Mouse (Mus musculus) limb, embryonic 11.5 days (tissue): Measurements from ENCODE around the gene Krtcap2. TPM values are rescaled to one million over a fixed set of nuclear protein-coding genes. Genes with fewer than 3 reads are reported as not detected.

Experiments used
- ATAC-seq: fragments of 200-750 bp; cut with Nextera tagmentation; 2 replicates; pipeline ENCODE4 v1.8.0; 2017; ENCODE audit warnings: low read depth; ENCODE audit not compliant: insufficient number of reproducible peaks, low FRiP score, low TSS enrichment
- DNase-seq: peaks from one replicate; pipeline ENCODE4 v3.0.0-alpha.2; 2015; ENCODE audit warnings: low spot score
- H3K27ac ChIP-seq: fragments of 300-500 bp; sonication (generic); replicated peaks from 2 replicates; pipeline ENCODE4 v1.5.1; 2014; ENCODE audit warnings: low read depth, mild to moderate bottlenecking, low read length
- H3K27me3 ChIP-seq: fragments of 300-500 bp; sonication (generic); 2 replicates; pipeline ENCODE4 v1.6.1; 2014; ENCODE audit warnings: mild to moderate bottlenecking, low read length, mixed read lengths; ENCODE audit not compliant: control insufficient read depth, insufficient read depth
- H3K36me3 ChIP-seq: fragments of 300-500 bp; sonication (generic); 2 replicates; pipeline ENCODE4 v1.6.1; 2014; ENCODE audit warnings: mild to moderate bottlenecking, low read length, moderate library complexity, mixed read lengths; ENCODE audit not compliant: control insufficient read depth, insufficient read depth
- H3K4me1 ChIP-seq: fragments of 300-500 bp; sonication (generic); 2 replicates; pipeline ENCODE4 v1.6.1; 2014; ENCODE audit warnings: low read length, mixed read lengths; ENCODE audit not compliant: control insufficient read depth, insufficient read depth
- H3K4me2 ChIP-seq: fragments of 300-500 bp; sonication (generic); 2 replicates; pipeline ENCODE4 v1.6.1; 2014; ENCODE audit warnings: low read depth, mild to moderate bottlenecking, moderate library complexity; ENCODE audit not compliant: severe bottlenecking
- H3K4me3 ChIP-seq: fragments of 300-500 bp; sonication (generic); 2 replicates; pipeline ENCODE4 v1.5.1; 2014; ENCODE audit warnings: low read depth, low read length
- H3K9ac ChIP-seq: fragments of 300-500 bp; sonication (generic); 2 replicates; pipeline ENCODE4 v1.6.1; 2014; ENCODE audit warnings: mild to moderate bottlenecking, low read length
- H3K9me3 ChIP-seq: fragments of 300-500 bp; sonication (generic); 2 replicates; pipeline ENCODE4 v1.6.1; 2016; ENCODE audit warnings: low read length; ENCODE audit not compliant: control insufficient read depth
- WGBS: fragments of 180-500 bp; shearing (Covaris S2); extraction: QIAGEN DNeasy Blood & Tissue Kit; methylation state at CpG from one replicate; pipeline ENCODE4 v1.1.7; 2014; 5-methylcytosine and 5-hydroxymethylcytosine counted together
- polyA plus RNA-seq: library from polyadenylated mRNA; unstranded; fragments of >200 nt; fragmentation: Nextera tagmentation; extraction: Ambion mirVana; gene quantifications from 2 replicates; pipeline ENCODE4 v1.2.1, GENCODE M21; 2014

The Krtcap2 gene
- polyA plus RNA-seq, 1 experiment from 2014 or later = 295 TPM

DNA sequence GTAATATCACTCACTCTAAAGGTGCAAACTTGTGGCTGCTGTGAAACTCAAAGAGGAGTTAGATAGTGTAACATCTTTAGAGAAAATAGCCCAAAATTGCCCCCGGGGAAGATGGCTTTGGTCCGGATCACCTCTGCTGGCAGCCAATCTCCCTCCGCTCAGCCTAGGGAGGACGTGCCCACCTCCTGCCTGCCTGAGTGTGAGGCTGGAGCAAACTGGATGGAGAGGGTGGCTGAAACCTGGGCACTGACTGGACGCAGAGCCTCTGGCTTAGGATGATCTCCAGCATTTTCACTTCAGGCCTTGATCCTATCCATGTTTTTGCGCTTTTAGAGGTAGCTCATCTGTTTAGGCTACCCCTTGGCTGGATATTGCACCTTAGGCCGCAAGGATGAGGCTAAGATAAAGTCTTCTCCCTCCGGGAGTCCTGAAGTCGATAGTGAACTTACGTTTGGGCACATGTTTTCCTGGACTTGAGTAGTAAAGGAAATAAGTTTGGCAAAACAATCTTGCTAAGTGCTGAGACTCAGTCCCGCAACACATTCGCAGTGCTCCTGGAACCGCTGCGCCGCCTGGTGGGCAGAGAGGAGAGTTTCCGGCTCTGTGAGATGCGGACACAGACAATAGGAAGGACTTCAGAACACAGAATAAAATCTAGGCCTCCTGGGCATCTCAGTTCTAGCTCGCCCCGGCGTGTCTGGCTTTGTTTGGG is 36.0 kb downstream of the Krtcap2 start:
- ATAC-seq (no peak), DNase-seq (peak; percentile 90)
- 11% methylated on average over 20 of the region's 20 CpGs for WGBS
- Histone ChIP-seq H3K4me1 (peaks cover 40% of the 10 kb centered on the region), H3K27ac (peak overlapping the region; percentile 62; the same call in 1 of the 2 replicates), H3K27me3 (0 out of 2 replicates have a peak, but pooled peaks cover 6% of the 10 kb centered on the region), H3K4me3 (peak overlapping the region; percentile 57), H3K36me3 (no peaks in the 10 kb centered on the region), H3K9me3 (no peaks in the 10 kb centered on the region), H3K9ac (peak overlapping the region; percentile 56), H3K4me2 (peak overlapping the region; percentile 95)

DNA sequence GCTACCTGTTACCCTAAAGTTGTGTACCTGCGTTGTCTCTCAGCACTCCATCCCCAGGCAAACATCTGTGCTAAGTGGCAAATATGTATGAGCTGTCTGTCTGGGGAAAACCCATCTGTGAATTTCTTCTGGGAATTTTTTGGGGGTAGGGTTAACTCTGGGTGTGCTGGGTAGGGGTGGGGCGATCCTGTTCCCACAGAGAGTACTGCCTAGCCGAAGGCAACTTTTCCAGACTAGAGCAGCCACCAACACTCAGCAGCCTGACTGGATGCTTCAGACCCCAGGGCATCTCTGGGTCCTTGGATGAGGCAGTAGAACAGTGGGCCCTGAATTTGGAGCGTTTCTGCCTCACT is 36.5 kb downstream of the Krtcap2 start:
- ATAC-seq (no peak), DNase-seq (no peak)
- 0 out of 2 replicates have a peak, but pooled peaks cover 6% of the 10 kb centered on the region for H3K27me3 ChIP-seq
- H3K9me3 ChIP-seq = no peaks in the 10 kb centered on the region
- no peak overlapping the region for H3K27ac ChIP-seq
- H3K4me3 ChIP-seq = no peak overlapping the region
- H3K4me1 ChIP-seq = peaks cover 35% of the 10 kb centered on the region
- H3K9ac ChIP-seq = no peak overlapping the region
- H3K36me3 ChIP-seq = no peaks in the 10 kb centered on the region
- peak overlapping the region; percentile 95; the same call in 1 of the 2 replicates for H3K4me2 ChIP-seq
- WGBS = 25% methylated on average over 4 of the region's 4 CpGs

DNA sequence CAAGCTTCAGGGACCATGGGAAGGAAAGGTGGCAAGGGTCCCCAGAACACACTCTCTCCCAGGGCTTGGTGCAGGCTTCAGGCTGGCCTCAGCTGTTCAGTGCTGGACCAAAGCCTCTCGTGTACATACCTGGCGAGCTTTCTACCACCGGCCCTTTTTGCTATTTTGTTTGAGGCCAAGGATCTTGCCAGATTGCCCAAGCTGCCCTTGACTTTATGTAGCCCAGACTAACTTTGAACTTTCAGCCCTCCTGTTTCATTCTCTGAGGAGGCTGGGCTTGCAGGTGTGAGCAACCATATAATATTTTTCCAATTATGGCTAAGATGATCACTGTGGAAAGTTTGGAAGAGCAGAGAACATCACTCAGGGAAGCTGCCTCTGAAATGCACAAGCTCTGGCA is 38.5 kb downstream of the Krtcap2 start:
- H3K27me3 ChIP-seq = 0 out of 2 replicates have a peak, but pooled peaks cover 6% of the 10 kb centered on the region
- H3K4me2 ChIP-seq = no peak overlapping the region
- ATAC-seq = no peak
- no peak overlapping the region for H3K27ac ChIP-seq
- no peaks in the 10 kb centered on the region for H3K36me3 ChIP-seq
- no peak overlapping the region for H3K9ac ChIP-seq
- H3K4me1 ChIP-seq = peaks cover 16% of the 10 kb centered on the region
- no peak for DNase-seq
- WGBS = 90% methylated on average over 3 of the region's 3 CpGs
- no peak overlapping the region for H3K4me3 ChIP-seq
- H3K9me3 ChIP-seq = no peaks in the 10 kb centered on the region

DNA sequence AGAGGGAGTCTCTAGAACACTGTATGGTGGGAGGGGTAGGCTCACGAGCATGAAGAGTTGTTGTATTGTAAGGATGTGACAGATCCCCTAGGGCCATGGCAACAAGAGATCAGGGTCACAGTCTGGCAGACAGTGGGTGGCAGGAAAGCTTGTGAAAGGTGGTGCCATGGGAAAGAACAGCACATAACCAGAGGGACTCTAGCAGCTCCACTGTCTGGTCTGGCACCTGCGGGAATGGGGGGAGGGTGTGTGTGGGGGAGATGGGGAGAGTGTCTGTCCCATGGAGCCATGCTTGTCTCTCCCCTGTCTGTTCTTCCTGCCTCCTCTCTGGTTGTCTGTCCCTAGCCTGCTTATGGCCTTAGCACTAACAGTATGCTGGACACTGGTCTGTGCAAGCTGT is 39.8 kb downstream of the Krtcap2 start:
- H3K36me3 ChIP-seq = no peaks in the 10 kb centered on the region
- no peaks in the 10 kb centered on the region for H3K9me3 ChIP-seq
- H3K27ac ChIP-seq = no peak overlapping the region
- 44% methylated on average over 2 of the region's 2 CpGs for WGBS
- no peak for ATAC-seq
- H3K27me3 ChIP-seq = 0 out of 2 replicates have a peak, but pooled peaks cover 2% of the 10 kb centered on the region
- H3K4me3 ChIP-seq = no peak overlapping the region
- no peak overlapping the region for H3K4me2 ChIP-seq
- no peak for DNase-seq
- H3K4me1 ChIP-seq = peaks cover 7% of the 10 kb centered on the region
- H3K9ac ChIP-seq = no peak overlapping the region

DNA sequence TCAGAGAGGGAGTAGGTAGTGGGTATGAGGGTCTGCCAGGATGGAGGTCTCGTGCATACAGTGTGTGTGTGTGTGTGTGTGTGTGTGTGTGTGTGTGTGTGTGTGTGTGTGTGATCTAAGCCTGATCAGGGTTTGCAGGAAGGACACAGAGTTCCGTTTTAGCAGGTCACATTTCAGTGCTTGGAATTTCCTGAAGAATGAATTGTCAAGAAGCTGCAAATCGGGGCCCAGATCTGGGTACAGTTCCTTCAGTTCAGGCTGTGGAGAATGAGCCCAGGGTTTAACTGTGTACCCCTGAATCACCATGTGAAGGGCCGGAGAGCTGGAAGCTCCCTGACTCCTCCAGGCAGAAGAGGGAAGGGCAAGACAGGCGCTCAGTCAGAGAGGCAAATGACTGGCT is 41.5 kb downstream of the Krtcap2 start:
- WGBS = 52% methylated on average over 5 of the region's 5 CpGs
- no peaks in the 10 kb centered on the region for H3K27me3 ChIP-seq
- no peaks in the 10 kb centered on the region for H3K36me3 ChIP-seq
- H3K27ac ChIP-seq = no peak overlapping the region
- H3K9ac ChIP-seq = no peak overlapping the region
- no peak for ATAC-seq
- H3K4me2 ChIP-seq = no peak overlapping the region
- no peak overlapping the region for H3K4me3 ChIP-seq
- no peaks in the 10 kb centered on the region; the same call in 1 of the 2 replicates for H3K4me1 ChIP-seq
- no peaks in the 10 kb centered on the region for H3K9me3 ChIP-seq
- no peak for DNase-seq

DNA sequence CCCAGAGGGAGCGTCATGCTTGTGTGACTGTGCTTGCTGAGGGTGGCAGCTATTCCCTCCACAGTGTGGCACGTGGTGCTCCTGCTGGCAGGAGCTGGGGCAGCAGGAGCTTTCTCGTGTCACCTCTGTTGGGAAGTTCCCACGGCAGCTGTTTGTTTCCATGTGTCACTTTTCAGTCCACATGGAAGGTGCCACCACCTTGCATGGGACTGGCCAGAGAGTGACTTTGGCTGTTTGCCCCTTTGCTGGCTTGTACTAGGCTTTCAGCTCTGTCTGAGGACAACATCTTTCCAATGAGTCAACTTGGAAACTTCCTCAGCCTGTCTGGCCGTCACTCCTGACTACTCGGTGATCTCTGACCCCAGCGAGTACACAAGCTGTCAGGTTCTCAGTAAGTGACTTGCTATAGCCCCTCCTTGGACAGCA is 42.8 kb downstream of the Krtcap2 start:
- H3K9me3 ChIP-seq = no peaks in the 10 kb centered on the region

DNA sequence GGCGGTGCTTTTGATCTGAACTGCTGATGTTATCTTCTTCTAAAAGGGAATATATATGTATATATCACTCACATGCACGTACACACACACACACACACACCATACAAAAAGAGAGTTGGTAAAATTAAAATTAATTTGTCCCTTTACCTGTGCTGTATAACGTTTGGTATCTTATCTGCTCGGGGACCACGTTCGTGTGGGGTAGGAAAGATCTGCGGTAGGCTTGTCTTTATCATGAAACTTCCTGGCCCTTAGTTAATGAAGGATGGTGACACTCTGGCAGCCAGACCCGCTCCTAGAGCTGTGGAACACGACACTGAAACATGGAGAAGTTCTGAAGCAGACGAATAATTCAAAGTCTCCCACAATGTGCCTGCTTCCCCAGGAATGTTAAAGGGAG is 46.1 kb downstream of the Krtcap2 start:
- DNase-seq = no peak
- Histone ChIP-seq H3K4me2 (no peak overlapping the region), H3K36me3 (no peaks in the 10 kb centered on the region), H3K9ac (no peak overlapping the region), H3K9me3 (no peaks in the 10 kb centered on the region), H3K27ac (no peak overlapping the region), H3K4me1 (no peaks in the 10 kb centered on the region; the same call in 1 of the 2 replicates), H3K27me3 (no peaks in the 10 kb centered on the region), H3K4me3 (no peak overlapping the region)
- 70% methylated on average over 10 of the region's 10 CpGs for WGBS
- no peak for ATAC-seq

More for the DNA sequence above, 42.8 kb downstream of the Krtcap2 start:
- no peak for DNase-seq
- 42% methylated on average over 7 of the region's 7 CpGs for WGBS
- Histone ChIP-seq H3K36me3 (no peaks in the 10 kb centered on the region), H3K27ac (no peak overlapping the region), H3K4me2 (no peak overlapping the region), H3K4me1 (no peaks in the 10 kb centered on the region; the same call in 1 of the 2 replicates), H3K27me3 (no peaks in the 10 kb centered on the region), H3K4me3 (no peak overlapping the region), H3K9ac (no peak overlapping the region; the same call in 1 of the 2 replicates)
- ATAC-seq = no peak

DNA sequence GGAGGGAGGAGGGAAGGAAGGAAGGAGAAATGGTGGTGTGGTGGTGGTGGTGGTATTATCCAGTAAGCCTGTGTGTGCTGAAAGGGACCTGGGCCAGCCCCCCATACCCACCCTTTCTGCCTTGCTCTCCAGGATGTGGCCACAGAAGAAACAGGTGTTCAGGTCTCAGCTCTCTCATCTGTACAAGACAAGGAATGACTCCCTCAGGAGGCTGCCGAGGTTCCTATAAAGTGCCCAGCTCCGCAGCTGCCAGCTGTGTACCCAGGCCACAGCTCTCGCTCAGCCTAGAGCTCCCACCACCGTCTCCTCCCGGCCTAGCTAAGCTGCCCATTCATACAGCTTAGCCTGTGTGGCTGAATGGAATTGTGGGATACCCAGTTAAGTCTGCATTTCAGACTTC is 46.5 kb downstream of the Krtcap2 start:
- no peak for ATAC-seq
- no peak overlapping the region for H3K4me3 ChIP-seq
- no peak overlapping the region for H3K27ac ChIP-seq
- WGBS = 76% methylated on average over 5 of the region's 5 CpGs
- no peaks in the 10 kb centered on the region for H3K36me3 ChIP-seq
- no peaks in the 10 kb centered on the region for H3K4me1 ChIP-seq
- no peaks in the 10 kb centered on the region for H3K27me3 ChIP-seq
- H3K9me3 ChIP-seq = no peaks in the 10 kb centered on the region
- no peak overlapping the region for H3K4me2 ChIP-seq
- no peak for DNase-seq
- no peak overlapping the region for H3K9ac ChIP-seq
